Mouse (Mus musculus) embryo, embryonic 11 days (tissue): ENCODE measurements around the gene Gm10309.
"Not testable (repeated sequence)": the region's sequence is repeated elsewhere in the genome, so short reads cannot be mapped to it uniquely, and the experiment has no call there.

Experiments
- DNase-seq: peaks from one replicate; pipeline ENCODE4 v3.0.0-alpha.2; 2015

Gene Gm10309

DNA sequence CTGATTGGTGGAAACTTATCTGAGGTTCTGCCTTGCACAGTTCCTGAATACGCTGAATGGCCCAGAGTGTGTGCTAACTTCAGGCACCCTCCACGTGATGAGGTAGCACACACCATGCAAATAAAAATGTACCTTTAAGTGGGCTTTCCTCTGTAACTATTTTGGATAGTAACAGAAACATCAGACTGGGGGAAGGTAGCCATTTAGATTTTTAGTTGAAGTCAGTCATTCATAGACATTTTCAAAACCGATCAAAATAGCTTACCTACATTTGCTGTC lies 3.1 kb upstream of the Gm10309 start:
- DNase-seq, result no peak

DNA sequence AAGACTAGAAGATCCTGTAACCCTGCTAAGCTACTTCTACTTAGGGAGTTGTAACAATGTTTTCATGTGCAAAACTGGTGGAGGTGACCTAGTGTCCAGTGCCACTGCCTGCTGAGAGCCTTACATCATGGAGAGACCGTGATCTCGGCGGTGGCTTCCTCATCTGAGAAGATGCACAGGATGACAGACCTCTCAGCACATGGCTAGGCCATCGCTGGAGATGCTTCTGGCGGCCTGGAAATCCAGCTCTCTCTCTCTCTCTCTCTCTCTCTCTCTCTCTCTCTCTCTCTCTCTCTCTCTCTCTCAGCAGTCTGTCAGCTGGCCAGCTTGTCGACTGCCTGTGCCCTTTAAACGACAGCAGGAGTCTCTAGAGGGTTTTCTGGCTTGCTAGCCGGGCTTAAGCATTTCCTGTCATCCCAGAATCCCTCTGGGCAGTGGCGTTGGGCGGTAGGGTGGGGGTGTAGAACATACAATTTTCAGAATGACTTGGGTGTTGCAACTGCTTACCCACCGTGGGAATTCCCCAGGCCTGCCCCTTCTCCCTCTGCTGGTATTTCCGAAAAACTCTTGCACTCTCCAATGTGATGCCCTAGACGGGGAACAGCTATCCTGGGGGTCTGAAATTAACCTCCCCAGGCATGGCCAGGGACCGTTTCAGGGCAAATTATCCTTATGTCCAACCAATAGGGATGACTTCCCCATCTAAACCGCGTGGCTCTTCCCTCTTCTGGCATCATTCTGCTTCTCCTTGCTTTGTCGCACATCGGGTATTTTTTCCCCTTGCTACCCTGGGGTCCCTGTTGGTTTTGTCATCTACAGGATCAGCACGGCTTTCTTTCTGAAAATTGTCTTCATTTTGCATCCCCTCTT lies 2.5 kb upstream of the Gm10309 start:
- no peak for DNase-seq

DNA sequence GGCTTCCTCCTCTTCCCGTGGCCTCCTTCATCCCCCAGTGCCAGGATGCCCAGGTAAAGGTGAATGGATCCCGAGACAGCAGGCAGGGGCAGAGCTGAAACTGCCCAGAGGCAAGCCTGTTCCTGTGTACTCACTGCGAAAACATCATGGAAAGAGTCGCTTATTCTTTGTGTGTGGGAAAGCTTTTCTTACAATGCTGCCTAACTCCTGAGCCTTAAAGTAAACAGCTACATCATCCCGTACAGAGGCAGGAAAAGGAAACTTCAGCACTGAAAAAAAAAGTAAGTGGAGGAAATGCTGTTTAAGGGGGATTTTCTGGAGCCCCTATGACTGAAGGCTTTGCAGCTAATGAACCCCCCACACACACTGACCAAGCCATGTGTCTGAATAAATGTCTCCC lies 1.8 kb upstream of the Gm10309 start:
- no peak for DNase-seq

DNA sequence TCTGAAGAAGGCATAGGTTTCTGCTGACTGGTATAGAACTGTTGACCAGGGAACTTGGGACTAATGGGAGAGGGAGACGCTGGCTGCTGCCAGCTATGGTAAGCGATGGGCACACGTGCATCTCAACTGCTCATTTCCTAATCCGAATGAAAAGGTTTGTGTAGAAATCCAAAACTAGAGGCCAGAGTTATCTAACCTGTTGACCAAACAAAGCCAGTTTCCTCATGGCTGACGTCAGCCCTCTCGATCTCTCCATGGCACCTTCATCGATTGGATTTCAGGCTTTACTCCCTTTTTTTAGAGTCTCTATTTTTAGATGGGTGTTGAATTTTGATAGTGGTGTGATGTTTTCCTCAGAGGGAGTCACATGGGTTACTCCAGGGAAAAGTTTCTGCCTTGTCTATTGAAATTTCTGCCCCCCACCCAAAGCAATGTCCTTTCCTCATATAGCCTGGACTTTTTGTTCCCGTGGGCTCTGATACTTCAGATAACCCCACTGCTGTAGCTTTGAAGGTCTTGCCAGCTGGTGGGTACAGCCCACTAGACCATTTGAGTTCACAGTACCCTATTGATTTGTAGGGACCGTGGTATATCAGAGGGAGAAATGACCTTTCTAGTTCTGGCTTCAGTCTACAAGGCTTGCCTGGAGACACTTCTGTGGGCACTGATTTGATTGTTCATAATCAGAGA lies 1.7 kb downstream of the Gm10309 start:
- no peak for DNase-seq

DNA sequence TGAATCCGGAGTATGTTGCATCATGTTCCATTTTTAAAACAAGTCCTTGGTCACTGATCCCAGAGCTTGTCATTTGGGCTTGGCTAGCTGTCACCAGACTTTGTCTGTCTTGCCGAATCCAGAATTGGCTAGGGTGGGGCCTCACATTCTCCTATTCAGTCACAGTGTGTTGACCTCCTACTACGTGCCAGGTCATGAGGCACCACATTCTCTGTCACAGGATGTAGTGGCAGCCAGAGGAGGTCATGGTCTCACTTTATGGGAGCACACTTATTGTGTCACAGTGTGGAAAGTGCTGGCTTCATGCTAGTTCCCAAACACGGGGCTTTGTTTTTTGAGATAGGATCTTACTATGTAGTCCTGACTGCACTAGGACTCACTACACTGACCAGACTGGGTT lies 3.6 kb downstream of the Gm10309 start:
- no peak for DNase-seq

DNA sequence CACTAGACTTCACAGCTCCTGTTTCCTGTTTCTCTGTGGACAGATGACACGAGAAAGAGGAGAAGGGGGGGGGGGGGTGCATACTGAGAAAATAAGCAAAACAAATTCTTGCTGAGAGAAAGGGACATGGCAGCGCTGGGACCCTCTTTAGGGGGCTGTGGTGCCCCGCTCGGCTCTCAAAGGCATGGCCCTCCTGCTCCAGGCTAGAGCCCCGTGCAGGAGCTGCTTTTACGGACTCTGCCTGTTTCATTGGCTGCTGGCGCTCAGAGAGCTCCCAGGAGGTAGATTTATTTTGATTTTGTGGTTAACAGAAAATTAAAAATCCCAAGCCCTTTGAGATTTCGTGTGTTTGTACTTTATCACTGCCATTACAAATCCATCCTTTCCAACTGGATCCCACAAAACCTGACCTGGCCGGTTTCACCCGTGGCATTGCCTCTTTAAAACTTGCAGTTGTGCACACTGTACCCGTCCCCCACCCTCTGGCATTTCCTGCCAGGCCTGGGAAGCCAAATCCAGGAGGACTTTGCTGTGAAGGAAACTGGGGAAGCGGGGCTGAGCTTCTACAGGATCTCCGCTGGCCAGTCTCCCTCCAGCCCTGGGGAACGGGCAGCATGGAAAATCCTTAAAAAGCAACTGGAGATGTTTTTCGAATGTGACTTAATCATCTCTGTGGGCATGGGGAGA lies 5.5 kb downstream of the Gm10309 start:
- peak; percentile 44 for DNase-seq

DNA sequence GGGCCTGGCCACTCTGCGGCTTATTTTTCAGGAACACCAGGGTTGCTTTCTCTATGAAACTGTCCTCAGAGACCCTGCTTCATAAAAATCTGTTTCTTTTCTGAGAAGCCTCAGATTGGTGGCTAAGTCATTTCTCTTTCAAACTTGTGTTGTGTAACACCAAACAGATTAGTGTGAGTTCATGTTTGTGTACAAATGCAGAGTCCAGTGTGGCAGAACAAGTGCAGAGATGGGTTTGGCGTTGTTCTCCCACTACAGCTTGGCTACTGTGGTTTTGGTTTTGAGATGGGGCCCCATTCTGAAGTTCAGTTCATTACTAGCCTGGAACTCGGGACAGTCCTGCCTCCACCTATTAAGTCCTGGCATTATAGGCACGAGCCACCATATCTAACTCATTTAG lies 7.7 kb downstream of the Gm10309 start:
- DNase-seq, result no peak

DNA sequence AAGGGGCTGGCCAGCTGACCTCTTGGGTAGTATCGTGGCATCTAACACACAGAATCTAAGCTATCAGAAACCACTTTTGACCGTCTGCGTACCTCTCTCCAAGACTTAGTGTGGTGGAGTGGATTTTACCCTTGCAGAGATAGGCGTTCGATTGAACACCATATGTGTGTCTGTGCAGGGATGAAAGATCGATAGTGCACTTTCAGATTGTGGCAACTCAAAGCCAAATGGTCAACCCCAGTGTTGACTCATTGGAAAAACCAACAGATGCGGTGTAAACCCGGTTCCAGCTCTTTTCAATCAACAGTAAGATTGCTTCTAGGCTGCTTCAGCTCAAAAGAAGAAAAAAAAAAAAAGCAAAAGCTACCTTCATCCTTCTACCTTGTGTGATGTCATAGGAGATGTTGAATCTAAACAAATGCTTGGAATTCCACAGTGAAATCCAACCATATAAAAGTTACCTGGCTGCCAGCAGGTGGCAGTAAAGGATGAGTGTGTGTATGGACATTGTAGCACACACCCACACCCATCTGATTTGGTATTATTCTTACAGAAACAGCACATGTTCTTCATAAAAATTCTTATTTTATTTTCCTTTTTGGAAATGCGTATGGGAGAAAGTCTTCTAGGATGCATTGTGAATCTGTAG lies 8.8 kb downstream of the Gm10309 start:
- DNase-seq, result peak; percentile 66

DNA sequence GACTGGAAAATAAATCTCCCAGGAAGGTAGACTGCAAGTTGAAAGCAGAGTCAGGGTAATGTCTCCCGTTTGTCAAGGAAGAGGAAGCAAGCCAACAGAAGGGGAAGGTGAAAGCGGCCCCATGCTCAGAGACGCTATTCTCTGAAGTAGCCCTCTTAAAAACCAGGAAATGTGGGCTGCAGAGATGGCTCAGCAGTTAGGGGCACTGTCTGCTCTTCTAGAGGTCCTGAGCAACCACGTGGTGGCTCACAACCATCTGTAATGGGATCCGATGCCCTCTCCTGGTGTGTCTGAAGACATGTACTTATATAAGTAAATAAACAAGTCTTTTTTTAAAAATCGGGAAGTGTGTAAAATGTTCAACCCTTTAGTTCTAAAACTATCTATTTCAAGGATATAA lies 10.1 kb downstream of the Gm10309 start:
- no peak for DNase-seq

DNA sequence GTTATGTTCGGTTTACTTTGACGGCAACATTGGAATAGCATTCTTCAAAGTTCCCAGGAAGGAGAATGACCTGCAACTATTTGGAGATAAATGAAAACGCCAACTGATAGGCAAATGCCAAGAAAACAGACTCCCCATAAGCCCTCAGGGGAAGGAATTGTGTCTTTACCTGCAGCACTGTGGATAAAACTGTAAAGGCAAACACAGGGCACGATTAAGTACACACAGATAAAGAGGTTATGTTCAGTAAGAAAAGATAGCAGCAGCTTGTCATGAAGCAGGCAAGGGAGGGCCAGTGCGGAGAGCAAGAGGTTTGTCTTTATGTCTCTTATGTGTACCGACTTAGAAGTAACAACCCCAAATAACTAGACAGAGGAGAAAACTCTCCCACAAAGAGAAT lies 10.5 kb downstream of the Gm10309 start:
- no peak for DNase-seq

DNA sequence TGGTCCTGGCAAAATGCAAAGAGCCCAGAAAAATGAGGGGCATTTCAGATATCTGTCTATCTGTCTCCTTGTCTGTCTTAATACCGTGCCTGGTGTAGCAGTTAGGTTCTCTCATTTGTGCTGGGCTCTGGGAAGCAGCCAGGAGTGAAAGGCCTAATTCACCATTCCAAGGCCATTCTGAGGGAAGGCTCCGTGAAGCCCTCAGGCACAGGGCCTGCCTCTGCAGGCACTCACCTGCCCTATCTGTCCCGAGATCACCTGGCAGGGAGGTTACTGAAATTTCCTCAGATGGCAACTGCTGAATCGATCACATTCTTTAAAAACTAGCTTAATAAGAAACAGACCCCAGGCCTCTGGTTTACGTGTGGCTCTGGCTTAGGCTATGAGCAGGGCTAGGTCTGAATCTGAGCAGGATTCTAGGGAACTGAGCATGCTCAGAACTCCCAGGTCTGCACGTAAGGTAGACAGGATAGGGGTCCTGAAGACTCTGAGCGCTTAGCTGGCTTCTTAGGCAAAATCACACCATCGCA lies 11.1 kb downstream of the Gm10309 start:
- peak; percentile 30 for DNase-seq

DNA sequence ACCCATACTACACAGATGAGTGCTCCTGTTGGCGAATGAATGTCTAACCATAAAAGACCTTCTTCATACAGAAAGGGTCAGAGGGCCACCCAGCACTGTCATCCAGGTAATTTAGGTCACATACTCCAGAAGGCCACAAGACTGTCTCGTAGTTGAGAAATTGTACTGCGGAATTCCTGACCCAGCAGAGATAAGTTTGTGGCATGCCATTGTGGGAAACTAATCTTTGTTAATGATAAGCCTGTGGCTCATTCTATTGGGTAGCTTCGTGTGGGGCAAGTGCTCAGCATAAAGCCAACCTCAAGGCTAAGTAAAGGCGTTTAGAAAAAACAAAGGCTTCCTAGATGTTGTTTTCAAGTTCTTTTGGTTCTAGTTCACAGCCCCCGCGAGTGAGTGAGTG lies 12.7 kb downstream of the Gm10309 start:
- no peak for DNase-seq

DNA sequence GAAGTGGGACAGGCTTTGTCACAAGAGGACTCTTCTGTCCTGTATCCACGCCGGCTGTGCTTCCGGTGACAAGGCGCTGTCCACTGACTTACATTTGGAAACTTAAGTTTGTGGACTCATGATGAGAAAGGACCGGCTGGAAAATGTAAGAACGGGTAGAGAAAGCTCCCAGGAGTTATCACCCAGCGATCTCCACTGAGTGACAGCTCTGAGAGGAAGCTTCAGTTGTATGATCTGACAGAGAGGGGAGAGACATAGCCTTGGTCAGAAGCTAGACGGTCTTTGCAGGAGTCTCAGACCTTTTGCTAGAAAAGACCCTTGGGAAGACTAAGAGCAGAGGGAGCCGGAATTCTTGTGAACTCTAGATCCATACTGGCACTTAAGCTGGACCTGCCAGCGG lies 15.2 kb downstream of the Gm10309 start:
- DNase-seq, result no peak

DNA sequence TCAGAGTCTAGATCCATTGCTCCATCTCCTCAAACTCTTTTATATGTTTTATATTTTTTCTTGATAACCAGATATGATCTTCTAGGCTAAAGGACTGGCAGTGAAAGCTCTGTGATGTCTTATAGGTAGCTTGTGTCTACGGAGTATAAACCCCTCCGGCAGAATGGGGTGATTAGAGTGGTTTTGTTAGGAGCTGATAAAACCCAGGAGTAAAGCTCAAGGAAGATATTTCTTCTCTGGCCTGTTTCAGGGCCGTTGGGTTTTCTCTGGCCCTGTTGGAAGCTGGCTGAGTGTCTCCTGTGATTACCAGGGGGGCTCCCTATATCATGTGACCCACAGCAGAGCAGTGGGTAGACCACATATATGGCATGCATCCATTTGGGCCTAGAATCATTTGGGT lies 17.6 kb downstream of the Gm10309 start:
- no peak for DNase-seq

DNA sequence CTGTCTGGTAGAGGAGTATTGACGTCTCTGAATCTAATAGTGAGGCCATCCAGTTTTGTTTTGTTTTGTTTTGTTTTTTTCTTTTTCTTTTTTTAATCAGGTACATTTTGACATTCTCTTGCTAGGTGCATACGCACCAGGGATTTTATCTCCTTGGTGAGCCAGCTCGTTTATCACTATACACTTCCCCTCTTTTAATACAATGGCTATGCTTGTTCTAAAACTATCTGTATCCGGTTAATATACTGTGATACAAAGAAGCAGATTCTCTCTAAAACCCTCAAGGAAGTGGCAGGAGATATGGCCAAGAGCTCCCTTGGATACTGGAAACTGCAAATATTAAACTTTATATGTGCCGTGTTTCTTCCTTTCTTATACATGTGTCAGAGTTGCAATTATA lies 18.4 kb downstream of the Gm10309 start:
- DNase-seq, result no peak

DNA sequence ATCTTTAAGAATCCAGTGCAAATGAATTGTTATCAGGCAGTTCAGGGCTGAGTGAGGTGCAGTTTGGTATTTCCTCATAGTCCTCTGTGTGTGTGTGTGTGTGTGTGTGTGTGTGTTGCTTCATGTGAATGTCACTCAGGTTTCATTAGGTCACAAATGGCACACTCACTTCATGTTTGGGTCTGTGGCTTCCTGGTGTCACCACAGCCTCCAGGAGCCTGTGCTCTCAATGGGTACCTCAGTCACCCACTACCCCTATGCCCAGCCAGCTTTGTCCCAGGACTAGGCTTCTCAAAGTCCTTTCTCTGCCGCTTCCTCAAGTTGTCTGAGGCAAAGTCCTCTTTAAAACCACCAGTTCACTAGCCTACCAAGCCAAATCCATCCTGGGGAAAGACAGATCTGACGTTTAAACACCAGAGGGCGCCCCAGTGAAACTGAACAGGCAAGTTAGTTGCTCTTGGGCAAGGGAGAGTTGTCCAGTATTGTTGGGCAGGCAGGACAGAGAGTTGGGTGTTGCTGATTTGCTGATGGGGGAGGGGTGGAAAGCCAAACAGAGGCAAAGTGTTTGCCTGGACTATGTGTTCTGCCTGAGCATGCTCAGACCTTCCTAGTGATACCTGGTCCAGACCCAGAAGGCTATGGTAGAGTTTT lies 20.8 kb downstream of the Gm10309 start:
- peak; percentile 83 for DNase-seq

DNA sequence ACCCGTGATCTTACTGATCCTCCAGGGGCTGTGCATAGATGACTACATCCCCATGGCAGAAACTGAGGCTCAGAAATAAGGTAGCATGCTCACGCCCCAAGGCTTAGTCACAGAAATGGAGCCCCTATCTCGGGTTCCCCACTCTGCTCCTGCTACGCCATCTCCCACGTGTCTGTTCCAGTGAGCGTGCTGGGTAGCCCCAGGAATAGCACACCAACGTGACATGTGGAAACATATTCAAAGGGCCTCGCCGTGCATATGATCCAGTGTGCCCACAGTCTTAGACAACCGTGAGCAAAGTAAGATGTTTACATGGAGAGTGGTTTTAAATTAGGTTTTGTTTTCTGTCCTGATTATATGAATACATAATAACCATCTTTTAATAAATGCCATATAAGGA lies 22.4 kb downstream of the Gm10309 start:
- no peak for DNase-seq

DNA sequence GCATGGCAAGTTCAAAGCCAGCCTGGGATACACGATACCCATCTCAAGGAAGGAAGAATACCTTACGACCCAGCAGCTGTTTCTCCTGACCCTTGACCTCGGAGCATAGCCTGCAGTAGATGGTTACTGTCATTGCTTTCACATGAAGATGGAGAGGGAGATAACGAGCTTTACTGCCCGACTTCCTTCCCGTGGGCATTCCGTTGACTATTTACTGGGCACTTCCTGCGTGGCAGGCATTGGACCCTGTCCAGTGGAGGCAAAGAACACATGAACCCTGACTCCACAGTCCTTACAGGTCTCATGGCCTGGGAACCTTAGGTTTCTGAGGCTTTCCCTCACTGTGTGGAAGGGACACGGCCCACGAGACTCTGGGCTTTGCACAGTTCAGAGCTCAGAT lies 25.6 kb downstream of the Gm10309 start:
- DNase-seq, result no peak

DNA sequence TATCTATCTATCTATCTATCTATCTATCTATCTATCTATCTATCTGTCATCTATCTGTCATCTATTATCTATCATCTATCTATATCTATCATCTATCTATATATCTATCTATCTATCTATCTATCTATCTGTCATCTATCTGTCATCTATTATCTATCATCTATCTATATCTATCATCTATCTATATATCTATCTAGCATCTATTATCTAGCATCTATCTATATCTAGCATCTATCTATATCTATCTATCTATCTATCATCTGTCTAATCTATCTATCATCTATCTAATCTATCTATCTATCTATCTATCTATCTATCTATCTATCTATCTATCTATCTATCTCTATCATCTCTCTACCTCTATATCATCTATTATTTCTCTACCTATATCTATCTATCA lies 27.6 kb downstream of the Gm10309 start:
- not testable (repeated sequence) for DNase-seq

DNA sequence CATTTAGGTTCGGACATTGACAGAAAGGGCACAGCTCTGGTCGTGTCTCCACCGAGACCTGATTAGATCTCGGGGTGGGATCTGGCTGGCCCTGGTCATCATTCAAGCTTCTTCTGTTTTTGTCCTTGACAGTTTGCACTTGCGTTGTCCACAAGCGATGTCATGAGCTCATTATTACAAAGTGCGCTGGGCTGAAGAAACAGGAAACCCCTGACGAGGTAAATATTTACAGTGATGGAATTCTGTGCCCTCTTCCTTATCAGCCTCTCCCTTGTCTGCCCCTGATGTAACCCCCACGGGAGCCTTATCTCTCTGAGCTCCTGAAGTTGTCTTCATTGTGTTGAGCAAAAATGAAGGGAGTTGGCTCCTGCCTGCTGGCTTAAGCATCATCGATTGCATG lies 28.4 kb downstream of the Gm10309 start:
- DNase-seq, result no peak

DNA sequence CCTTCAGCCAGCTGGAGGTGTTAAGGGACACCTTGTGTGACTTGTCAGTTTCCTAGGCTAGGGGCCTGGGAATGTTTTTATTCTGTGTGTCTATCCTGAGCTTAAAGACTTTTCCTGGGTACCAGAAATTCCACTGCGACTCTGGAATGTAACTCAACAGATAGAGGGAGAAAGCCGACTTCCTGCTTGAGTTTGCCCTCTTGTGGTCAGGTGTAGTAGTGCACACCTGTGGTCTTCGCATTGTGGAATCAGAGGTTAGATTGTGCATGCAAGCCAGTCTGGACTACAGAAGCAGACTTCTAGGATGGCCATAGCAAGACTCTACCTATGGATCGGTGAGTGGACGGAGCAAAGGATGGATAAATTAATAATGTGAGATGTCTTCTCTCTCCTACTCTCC lies 33.3 kb downstream of the Gm10309 start:
- DNase-seq, result peak; percentile 39

DNA sequence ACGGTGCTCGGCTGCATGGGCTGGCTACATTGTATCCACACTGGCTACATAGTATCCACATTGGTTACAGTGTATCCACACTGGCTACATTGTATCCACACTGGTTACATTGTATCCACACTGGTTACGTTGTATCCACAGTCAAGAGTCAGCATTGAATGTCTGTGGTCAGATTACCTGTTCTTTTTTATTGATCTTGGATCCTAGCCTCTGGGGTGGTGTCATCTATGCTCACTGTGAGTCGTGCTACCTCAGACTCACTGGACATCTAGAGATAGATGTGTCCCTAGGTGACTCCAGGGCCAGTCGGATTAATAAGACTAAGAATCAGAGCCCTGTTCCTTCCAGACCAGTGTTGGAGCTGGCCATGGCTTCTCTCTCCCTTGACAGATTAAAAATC lies 34.9 kb downstream of the Gm10309 start:
- DNase-seq, result no peak

DNA sequence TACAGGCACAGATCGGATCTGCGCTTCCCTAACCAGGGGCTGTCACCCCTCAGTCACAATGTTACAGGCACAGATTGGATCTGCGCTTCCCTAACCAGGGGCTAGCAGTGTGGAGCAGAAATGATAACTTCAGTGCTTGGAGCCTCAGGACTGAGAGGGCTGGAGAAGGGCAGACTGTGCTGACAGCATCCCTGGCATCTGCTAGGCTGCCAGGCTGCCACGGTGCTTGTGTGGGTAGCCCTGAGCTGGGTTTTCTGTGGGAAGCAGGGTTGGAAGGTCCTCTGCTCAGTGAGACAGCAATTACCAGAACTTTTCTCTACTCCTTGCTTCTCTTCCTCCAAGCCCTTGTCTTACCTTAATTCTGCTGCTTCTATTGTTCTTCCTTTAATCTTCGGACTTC lies 37.1 kb downstream of the Gm10309 start:
- DNase-seq, result no peak
